Mouse (Mus musculus): ENCODE data around the gene Pinlyp.

Pinlyp gene

GRCm38 (mm10) chr7:24546068-24546614 is at the start of gene Pinlyp, which contains the start of gene Xrcc1:
TSS of gene Pinlyp (minus strand) at chr7:24546118.
TSS of gene Xrcc1 (plus strand) at chr7:24546289.
- DNase-seq (ENCODE audit: low read depth, low spot score), result no peak

- no peak for DNase-seq (ENCODE audit: low read depth, low spot score)
Observed at GRCm38 (mm10) chr7:24595464-24595863, 49.5 kb upstream of the Pinlyp start.

GRCm38 (mm10) chr7:24594309-24594803 is 48.4 kb upstream of the Pinlyp start:
- no peak for DNase-seq (ENCODE audit: low read depth, low spot score)

GRCm38 (mm10) chr7:24593621-24594308 is 47.8 kb upstream of the Pinlyp start:
- DNase-seq (ENCODE audit: low read depth, low spot score), result peak; percentile 54

DNA sequence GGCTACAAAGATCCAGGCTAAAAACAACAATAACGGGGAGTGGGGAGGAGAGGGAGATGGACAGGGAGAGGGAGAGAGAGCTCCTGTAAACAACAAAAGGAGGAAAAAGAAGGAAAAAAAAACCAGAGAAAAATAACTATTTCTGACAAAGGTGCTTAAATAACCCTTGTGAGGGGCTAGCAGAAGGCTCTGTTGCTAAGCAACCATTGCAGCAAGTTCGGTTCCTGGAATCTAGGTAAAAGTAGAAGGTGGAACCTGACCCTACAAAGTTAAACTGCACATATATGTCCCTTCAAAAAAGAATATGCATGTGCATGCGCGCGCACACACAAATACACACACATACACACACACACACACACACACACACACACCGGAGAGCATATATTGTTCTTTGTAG is 46.9 kb upstream of the Pinlyp start:
- no peak for DNase-seq (ENCODE audit: low read depth, low spot score)

- DNase-seq (ENCODE audit: low read depth, low spot score), result no peak
Observed at GRCm38 (mm10) chr7:24592163-24592562, 46.2 kb upstream of the Pinlyp start.

- no peak for DNase-seq (ENCODE audit: low read depth, low spot score)
Observed at GRCm38 (mm10) chr7:24591735-24592134, 45.8 kb upstream of the Pinlyp start.

DNA sequence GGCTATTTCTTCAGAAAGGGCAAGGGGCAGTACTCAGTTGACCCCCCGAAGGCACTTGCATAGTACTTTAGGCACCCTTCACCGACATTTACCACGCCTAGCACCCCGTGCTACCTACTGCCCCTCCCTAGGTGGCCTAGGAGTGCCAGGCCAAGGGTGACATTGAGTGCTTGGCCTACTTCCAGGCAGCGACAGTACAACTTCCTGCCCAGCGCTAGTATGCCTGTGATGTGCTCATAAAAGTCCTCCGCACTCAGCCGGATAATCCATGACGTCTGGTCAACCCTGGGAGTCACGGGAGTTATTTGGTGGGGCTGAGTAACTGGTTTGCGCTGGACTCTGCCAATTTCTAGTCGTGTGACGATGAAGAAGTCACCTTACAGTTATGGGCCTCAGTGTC is 42.4 kb upstream of the Pinlyp start:
- DNase-seq (ENCODE audit: low read depth, low spot score), result no peak

GRCm38 (mm10) chr7:24587330-24588105 is 41.6 kb upstream of the Pinlyp start, which contains the start of the genes Ethe1 and Zfp575:
TSS of gene Ethe1 (plus strand) at chr7:24587543.
TSS of gene Zfp575 (minus strand) at chr7:24587641.
- peak; percentile 34 for DNase-seq (ENCODE audit: low read depth, low spot score)

DNA sequence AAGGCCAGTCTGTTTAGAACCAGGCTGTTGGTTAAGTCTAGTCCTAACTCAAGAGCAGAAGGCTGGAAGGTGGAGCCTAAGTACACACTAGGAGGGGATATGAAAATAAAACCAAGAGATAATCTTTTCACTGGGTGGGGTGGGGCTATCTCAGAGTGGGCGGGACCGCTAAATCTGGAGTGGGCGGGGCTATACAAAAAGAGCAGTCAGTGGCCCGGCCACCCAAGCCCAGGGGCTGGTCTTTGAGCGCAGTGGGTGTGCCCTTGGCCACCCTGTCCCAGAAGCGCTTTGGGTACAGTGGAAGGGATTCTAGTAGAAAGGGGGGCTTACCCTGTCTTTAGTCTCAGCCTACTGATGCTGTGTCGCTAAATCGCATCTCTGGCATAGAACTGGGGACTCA is 40.9 kb upstream of the Pinlyp start:
- no peak for DNase-seq (ENCODE audit: low read depth, low spot score)

- no peak for DNase-seq (ENCODE audit: low read depth, low spot score)
Observed at GRCm38 (mm10) chr7:24585995-24586394, 40.1 kb upstream of the Pinlyp start.

DNA sequence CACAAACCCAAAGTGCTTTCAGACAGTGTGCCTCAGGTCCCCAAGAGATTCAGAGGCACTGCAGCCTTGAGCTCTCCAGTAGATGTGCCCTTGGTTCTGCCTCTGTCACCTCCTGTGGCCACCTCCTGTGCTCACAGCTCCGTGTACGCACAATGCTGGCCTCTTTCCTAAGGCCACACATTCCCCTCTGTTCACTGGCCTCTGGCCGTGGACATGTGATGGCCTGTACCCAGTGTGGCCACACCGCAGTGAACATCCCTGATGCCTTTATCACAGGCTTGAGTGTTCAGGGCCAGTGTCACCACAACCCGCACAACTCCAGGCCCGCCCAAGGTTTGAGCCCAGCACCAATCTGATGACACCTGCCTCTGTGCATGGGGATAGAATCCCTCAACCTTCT is 39.0 kb upstream of the Pinlyp start:
- no peak for DNase-seq (ENCODE audit: low read depth, low spot score)

- no peak for DNase-seq (ENCODE audit: low read depth, low spot score)
Observed at GRCm38 (mm10) chr7:24577811-24578210, 31.9 kb upstream of the Pinlyp start.

GRCm38 (mm10) chr7:24574224-24574796 is 28.4 kb upstream of the Pinlyp start:
- DNase-seq (ENCODE audit: low read depth, low spot score), result no peak

DNA sequence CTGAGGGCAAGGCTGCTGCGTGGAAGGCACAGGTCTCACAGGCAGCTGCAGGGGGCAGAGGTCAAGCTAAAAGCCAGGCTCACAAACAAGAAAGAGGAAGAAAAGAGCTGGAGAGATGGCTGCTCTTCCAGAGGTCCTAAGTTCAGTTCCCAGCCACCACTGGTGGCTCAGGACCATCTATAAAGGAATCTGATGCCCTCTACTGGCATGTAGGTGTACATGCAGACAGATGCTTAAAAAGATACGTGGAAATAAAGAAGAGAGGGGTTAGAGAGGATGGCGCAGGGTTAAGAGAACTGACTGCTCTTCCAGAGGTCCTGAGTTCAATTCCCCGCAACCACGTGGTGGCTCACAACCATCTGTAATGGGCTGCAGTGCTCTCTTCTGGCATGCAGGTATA is 26.5 kb upstream of the Pinlyp start:
- no peak for DNase-seq (ENCODE audit: low read depth, low spot score)

GRCm38 (mm10) chr7:24571071-24571470 is 25.2 kb upstream of the Pinlyp start:
- no peak for DNase-seq (ENCODE audit: low read depth, low spot score)

GRCm38 (mm10) chr7:24568512-24568911 is 22.6 kb upstream of the Pinlyp start:
- DNase-seq (ENCODE audit: low read depth, low spot score), result no peak

DNA sequence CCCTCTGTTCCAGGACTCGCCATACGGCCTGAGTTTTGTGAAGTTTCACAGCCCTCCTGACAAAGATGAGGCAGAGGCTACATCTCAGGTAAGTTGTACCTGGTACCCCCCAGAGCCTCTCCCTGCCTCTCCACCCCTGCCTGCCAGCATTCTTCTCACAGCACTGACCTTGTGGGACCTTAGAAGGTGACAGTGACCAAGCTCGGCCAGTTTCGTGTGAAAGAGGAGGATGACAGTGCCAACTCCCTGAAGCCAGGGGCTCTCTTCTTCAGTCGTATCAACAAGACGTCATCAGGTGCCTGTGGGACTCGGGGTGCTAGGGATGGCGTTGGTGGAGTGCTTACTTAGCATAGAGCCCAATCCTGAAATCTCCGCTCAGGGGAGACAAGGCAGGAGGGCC is 20.3 kb upstream of the Pinlyp start:
- DNase-seq (ENCODE audit: low read depth, low spot score), result no peak

DNA sequence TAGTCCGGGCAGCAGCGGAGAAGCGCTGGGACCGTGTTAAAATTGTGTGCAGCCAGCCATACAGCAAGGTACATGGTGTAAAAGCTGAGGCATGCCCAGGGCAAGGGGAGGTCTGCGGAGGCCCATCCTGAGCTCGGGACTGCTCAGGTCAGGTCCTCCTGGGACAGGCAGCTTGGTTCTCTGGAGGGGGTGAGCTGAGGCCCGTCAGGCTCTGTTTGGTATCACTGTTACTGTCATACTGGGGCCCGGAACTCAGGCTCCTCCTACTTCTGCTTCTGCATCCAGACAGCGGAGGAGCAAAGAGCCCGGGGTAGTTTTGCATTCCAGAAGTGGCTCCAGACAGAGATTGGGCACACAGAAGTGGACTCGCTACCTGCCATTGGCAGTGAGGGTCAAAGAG is 19.7 kb upstream of the Pinlyp start:
- no peak for DNase-seq (ENCODE audit: low read depth, low spot score)

GRCm38 (mm10) chr7:24564607-24565265 is 18.8 kb upstream of the Pinlyp start:
- DNase-seq (ENCODE audit: low read depth, low spot score), result peak; percentile 39

DNA sequence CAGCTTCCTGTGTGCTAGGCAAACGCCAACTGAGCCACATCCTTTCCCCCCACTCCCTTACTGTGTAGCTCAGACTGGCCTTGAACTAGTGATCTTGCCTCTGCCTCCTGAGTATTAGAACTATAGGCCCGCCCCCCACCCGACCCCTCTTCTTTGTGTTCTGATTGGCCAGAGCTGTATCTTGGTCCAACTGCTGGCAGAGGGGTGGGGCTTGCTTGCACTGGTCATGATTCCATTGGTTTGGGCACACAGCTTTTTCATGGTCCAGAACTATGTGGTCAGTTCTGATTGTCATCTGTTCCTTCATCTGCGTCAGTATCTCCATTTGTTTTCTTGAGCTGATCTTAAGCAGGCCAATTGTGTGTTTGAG is 17.9 kb upstream of the Pinlyp start:
- DNase-seq (ENCODE audit: low read depth, low spot score), result no peak
